Mouse (Mus musculus) natural killer cell, adult 2 months (primary cell): ENCODE results near the gene Abhd6.
"Not testable (repeated sequence)": the region's sequence is repeated elsewhere in the genome, so short reads cannot be mapped to it uniquely, and the experiment has no call there.

Experiments used
- DNase-seq, 2 experiments: peaks; one replicate each; pipeline ENCODE4 v3.0.0; 2022; ENCODE audit warnings: low spot score in 2 of 2

The Abhd6 gene

DNA sequence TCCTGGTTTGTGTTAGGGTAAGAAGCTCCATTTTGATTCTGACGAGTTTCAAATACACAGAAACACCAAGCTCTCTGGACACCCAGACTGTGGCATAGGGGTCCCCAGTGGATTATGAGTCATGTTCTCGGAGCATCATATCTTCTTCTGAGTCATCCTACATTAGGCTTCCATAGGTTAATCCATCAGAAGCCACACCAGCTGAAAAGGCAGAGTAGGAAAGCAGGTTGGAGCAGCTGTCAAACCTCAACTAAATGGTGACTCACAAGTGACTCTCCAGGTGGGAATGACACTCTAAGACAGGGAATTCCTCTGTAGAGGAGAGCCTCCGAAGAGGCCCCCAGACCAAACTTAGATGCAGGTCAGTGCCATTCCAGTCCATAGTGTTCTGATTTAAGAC lies 3.7 kb upstream of the Abhd6 start:
- DNase-seq = no peak

DNA sequence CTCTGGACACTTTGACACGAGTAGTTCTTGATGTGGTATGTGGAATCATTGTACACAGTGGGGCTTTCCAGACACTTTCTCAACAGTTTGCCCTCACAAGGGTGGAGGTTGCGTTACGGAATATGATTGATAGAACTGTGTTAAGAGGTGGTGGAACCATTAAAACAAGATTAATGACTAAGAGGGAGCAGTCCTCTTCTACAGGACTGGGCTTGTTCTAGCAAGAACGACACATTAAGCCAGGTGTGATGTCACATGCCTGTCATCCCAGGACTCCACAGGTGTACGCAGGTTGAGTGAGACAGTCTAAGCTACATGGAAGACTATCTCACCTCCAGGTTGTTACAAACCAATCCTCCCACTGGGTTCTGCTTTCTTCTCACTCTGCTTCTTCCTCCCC lies 3.3 kb upstream of the Abhd6 start:
- DNase-seq = no peak

DNA sequence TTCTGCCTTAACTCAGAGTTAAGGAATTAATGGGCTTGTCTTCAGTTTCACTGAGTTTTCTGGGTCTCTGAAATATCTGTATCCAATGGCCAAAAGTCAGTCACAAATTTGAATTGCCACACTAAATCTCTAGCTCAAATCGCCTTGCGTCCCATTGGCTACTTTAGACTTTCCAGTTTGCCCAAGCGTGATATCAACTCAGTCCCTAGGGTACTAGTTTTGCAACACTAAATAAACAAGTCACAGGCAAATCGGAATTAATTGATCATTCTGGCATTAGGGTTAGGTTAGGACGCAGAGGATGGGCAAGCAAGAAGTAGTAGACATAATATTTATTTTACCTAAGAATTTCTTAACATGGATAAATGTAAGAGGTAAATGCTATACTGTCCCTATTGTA lies 2.5 kb upstream of the Abhd6 start:
- DNase-seq = no peak

DNA sequence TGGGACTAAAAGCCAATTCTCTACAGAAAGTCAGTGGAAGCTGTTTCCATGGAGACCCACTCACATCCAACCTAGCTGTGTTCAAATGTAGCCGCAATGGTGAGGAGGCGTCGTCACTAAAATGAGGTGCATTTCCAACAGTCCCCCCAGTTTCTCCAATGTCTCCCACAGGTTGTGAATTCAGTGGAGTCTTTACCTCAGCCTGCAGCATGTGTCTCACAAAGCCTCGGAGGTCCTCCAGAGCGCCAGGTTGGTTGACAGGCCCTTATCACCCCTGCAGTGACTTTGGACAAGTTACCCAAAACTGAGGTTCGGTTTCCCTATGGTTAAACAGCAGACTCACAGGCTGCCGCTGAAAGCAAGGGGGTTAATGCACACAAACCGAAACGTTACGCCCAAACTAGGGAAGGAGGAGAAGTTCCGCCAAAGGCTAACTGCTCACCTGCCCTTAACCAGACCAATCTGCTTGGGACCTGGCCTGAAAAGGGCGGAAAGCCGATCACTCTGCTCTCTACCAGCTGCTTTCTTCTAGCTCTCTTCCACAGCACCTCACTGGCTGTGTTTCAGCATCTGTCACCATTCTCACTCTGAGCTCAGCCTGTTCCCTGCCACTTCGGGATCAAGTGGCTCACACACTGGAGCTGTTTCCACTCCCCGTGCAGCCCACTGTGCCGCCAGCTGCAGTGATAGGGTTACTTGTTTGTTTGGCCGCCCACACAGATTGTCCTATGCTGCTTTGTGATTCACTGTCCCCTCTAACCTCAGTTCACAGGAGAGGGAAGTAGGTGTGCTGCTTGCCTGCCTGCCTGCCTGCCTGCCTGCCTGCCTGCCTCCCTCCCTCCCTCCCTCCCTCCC lies 1.6 kb upstream of the Abhd6 start:
- no peak for DNase-seq

DNA sequence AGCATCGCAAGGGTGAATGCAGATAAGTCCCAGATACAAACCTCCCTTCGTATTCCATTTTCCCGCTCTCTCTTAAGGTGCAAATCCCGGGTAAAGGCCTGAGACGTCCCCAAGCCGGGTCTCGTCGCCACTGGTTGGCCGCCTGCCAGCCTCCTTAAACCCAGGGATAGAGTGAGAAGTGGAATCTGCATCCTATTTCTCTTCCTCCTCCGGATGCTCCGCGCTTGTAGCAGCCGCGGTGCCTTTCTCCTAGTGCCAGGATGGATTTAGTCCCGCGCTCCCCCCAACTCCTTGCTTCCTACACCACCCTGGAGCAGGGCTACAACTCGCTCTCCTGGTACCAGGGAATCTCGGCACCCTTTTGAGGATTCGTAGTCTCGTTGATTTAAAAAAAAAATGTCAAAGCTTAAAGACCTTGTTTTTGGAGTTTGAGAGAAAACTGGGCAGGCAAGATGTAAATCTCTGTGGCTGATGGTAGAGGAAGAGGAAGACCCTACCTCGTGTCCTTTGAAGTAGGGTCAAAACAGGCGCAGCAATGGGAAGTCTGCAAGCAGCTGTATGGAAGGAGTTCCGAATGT lies 480 bp downstream of the Abhd6 start:
- no peak for DNase-seq

DNA sequence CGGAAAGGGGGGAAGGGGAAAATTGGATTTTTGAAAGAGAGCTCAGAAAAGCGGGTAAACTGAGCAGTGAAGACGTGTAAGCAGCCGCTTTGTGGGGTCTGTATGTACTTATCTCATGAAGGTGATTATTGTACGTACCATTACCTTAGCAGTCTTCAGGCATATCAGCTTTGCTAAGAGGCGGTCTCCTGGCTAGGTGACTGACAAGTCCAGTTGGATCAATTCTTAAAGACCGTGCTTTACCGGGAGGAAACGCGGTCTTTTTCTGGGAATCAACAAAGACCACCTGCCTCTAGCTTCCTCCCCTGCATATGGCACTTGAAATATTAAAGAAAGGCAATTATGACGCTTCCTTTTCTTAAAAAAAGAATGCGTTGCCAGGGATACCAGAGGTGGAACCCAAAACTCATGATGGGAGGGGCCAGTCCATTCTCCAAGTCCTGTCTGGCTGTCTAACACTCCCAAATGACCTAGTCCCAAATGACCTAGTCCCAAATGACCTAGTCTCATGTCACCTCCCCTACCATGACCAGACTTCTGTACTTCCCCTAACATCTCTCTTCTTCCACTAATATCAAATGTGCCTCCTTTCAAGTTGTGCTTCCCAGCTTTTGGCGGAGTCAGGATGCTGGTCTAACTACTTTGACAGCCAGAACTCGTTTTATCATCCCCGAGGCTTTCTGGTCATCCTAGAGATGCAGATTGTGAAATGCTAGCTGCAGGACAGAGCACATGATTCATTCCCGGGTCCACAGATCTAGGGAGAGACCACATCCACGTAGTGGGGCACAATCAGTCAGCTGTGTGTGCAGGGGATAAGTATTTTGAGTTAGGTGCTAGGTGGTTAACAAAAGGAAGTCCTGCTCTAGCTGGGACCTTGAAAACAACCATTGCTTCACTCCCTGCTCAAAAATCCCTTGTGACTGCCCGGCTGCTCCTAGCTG lies 1.3 kb downstream of the Abhd6 start:
- no peak for DNase-seq

DNA sequence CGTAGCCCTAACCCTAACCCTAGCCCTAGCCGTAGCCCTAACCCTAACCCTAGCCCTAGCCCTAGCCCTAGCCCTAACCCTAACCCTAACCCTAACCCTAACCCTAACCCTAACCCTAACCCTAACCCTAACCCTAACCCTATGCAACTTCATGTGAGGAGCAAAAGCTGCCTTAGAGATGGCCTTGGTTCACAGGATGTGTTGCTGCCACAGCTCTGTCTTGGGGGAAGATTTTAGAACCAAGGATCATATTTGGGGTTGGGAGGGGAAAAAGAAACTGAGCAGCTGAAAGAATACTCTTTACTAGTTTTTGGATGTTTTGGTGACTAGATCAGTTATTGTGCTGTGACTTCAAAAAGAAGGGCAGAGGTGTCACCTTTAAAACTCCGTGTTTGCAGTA lies 3.4 kb downstream of the Abhd6 start:
- not testable (repeated sequence) for DNase-seq

DNA sequence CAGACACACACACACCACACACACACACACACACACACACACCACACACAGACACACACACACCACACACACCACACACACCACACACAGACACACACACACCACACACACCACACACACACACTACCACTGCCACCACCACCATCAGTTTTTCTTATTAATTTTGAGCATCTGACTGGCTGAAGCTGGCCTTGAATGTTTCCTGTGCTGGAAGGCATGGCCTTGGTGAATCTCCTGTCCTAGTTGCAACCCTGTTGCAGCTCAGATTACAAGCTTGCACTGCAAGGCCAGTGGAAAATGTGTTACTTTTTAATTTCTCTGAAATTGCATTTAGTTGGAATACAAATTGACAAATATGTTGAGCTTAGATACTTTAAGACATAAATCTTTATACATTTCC lies 4.4 kb downstream of the Abhd6 start:
- no peak for DNase-seq

DNA sequence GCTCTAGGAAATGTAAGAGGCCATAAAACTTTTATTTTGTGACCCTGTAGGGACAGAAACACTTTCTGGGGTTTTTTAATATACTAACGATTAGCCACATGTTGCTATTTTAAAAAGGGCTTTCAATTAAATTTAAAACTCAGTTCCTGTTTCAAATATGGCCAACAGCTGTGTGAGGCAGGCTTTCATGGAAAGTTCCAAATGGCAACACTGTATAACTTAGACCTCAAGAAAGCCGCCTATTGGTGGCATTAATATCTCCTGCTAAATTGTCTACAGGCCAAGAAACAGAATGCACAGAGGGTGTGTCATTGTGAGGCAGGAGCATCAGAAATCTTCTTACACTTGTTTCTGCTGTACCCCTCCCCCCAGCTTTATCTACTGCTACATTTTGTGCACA lies 4.8 kb downstream of the Abhd6 start:
- no peak for DNase-seq

DNA sequence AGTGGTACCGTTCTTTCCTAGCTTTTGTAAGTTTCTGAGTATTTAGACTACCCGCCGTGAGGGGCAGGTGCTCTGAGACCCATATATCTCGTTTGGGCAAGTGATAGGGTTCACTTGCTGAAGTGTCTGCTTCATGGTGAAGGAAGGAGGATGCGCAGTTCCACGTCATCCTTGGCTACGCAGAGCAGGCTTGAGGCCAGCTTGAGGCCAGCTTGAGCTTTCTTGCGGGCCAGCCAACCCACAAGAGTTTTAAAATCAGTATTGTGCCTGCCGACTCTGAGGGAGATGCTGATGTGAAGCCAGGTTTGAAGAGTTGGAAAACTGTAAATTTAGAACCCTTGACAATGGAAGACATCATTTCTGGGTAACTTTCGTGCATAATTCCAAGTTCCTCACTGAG lies 5.2 kb downstream of the Abhd6 start:
- DNase-seq = no peak

DNA sequence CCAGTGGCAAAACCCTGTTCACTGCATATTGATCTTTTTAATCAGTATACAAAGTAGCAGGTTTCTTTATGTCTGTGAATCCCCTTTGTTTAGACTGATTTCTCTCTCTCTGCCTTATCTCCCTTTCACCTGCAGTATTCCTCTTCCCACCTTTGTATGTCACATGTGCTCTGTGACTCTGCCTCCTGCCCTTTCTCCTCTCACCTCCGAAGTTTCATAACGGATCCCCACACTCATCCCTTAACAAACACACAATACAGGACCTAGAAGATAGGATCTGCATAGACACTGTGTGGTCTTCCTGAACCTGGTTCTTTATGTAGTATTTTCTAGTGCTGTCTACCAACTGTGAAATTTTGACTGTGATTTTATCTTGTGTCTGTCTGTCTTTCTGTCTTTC lies 8.6 kb downstream of the Abhd6 start:
- no peak for DNase-seq

DNA sequence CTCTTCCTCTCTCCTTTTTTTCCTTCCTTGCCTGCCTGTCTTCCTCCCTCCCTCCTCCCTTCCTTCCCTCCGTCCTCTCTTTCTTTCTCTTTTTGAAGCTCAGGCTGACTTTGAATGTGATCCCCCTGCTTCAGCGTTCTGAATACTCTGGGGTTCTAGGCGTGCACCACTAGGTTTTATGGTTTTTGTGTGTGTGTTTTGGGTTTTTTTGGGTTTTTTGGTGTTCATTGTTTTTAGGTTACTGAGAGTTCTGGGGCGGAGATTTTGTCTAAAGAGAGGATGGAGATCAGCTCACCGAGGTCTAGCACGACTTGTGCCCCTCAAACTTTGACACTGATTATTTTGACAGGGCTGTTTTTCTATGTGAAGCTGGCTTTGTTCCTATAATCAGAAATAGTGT lies 9.2 kb downstream of the Abhd6 start:
- no peak for DNase-seq

DNA sequence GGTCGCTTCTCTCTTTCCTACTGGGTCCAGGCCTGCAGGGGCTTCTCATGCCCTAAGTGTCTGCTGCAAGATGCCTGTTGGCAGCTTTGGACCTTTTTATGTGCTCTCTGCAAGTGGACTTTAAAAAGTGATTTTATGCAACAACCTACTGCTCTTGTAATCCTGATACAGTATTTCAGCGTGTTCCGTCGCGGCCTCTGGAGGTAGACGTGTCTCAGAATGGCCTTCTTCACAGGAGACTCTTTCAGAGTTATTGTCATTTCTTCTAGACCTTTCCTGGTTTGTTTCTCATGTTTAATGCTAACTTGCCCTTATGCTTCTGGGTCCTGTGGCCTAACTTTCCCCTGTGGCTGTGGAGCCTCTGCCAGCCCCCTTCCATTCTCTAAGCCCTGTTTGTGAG lies 13.1 kb downstream of the Abhd6 start:
- DNase-seq = no peak

DNA sequence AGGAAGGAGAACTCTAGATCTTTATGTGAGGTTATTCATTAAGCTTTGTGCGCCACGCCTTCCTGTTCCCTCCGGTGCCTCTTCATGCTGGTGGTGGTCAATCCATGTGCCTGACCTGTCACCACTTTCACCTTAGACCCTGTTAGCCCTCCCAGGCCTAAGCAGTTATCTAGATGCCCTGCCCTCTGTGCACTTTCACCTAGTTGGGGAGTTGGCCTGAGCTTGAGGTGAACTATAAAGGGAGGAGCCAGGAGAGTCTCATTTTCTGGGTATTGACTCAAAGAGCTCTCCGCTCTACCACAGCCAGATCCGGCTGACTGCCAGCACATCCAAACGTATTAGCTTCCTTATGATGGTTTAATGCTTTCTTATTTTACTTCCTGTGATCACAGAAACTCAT lies 13.6 kb downstream of the Abhd6 start:
- DNase-seq = no peak

DNA sequence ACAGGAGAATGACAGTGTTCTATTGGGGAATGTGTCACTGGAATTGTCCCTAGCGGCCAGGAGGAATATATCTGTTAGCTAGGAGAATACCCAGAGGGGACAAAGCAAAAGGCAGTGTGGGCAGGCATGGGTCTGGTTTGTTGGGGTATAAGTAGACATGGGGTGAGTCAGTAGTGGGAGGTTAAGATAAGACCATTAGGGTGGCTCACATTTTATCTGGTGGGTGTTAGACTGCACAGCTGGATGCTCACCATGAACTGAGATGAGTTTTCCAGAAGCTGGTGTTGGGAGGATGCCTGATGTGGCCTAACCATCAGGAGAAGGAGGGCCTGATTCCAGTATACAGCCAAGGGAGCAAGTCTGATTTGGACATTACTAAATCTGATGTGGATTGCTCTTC lies 14.2 kb downstream of the Abhd6 start:
- DNase-seq = no peak

DNA sequence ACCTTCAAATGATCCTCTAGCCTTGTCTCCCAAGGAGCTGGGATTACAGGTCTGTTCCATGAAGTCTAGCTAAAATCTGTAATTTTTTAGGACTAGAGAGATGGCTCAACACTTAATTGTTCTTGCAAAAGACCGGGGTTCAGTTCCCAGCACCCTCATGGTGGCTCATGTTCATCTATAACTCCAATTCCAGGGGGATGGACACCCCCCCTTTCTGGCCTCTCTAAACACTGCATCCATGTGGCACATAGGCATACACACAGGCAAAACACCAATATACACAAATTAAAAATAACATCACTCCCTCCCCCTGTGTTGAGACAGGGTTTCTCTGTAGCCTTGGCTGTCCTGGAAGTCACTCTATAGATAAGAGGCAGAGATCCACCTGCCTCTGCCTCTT lies 17.3 kb downstream of the Abhd6 start:
- no peak for DNase-seq

DNA sequence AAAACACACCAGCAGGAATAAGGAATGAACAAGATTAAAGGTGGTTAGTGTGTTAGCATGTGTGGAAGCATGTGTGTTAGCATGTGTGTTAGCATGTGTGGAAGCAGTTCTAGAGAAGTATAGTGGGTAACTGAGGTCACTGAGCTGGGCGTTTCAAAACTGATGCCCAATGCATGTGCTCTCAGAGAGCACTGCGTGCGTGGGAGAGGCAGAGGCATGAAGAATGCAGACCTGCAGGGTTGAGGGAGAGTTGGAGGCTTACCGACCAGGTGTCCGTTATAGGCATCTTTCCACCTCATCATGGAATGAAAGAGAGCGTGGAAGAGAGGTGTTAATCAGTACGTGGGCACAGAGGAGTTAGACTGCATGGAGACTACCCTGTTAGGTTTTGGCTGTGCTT lies 17.8 kb downstream of the Abhd6 start:
- DNase-seq = no peak

DNA sequence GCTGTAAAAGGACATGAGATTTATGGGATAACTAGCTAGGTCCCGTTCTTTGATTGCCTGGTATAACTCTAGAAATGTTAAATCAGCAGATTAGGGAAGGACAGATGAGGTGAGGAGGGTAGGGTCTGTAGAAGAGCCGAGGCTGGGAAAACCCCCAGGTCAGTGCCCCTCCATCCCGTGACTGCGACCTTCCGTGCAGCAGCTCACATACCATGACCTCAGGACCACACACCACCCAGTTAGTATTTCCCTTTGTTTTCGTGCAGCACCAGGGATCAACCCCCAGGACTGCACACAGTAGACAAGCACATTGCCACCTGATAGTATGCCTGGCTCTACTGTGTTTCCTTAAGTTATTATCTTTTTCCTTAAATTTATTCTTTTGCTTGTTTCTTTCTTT lies 21.8 kb downstream of the Abhd6 start:
- DNase-seq = no peak

DNA sequence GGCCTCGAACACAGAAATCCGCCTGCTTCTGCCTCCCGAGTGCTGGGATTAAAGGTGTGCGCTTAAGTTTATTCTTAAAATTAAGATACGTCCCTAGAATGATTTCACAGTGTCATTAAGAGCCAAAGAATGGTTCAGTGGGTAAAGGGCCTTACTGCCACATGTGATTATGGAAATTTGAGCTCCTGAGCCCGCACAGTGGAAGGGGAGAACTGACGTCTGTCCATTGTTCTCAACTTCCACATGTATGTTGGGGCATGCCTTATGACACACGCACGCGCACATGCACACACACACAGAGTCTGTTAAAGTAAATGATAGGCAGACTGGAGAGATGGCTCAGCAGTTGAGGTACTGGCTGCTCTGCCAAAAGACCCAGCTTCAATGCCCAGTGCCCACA lies 22.2 kb downstream of the Abhd6 start:
- DNase-seq = no peak

DNA sequence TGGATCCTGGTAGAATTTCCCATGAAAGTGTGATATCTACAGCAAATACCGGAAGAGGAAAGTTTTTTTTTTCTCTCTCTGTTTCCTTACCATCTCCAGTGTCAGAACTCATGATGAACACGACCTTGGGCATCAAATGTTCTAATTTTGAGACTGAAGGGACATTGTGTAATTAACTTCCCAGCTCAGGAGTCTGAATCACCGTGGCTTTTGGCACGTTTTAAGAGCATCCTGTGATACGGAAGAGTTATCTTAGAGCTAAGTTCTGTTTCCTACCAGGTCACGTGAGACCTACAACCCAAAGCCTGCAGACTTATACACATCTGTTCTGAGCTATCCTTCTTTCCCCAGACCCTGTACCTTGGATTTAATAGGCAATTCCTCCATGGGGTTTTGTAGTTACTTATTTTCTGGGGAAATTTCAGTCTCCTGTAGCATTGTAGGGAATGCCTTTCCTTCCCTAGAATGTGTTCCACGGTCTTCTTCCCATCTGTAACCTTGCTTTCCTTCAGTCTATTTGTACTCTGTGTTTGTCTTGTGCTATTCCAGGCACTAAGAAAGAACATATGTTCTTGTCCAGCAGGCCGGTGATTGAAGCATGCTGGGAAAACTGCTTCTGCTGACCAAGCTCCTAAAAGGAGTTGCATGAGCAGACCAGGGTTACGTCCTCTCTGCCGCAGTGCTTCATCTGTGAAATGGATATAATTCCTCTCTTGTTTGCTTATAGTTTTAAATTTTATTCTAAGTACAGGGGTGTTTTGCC lies 24.2 kb downstream of the Abhd6 start:
- no peak for DNase-seq

DNA sequence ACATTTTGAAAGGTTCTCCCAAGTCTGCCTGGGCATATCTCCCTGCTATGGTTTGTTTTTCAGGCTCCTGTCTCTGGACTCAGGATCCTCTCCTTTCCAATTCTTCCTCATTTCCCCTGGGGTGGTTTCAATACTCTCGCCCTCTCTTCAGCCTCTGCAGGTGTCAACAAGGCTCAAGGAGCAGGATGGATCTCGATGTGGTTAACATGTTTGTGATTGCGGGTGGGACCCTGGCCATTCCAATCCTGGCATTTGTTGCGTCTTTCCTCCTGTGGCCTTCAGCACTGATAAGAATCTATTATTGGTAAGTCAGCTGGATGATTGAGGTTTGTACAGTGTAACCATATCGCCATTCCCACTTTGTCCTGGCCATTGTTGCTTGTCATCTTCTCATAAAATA lies 25.4 kb downstream of the Abhd6 start:
- DNase-seq = no peak

DNA sequence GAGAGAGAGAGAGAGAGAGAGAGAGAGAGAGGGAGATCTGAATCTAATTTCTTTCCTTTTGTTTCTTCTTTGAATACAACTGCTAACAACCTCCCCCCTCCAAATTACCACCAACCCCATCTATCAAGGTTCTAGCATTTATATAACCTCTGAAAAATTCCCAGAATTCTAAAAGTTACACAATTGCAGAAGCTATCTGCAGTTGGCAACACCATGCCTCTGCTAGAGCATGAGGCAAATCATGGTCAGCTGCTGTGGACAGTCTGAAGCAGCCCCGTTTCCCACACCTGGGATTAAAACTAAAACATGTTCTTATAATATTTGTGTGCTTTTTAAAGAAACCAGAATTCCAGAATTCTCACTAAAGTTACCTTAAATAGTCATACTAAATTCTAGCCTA lies 27.1 kb downstream of the Abhd6 start:
- DNase-seq = no peak
